Mouse (Mus musculus): ENCODE results near the gene Gm49425.

- TF ChIP-seq RCOR1 (IDR thresholded peaks at IDR 0.05; ENCODE audit: low read depth, low read length) (no peak), RAD21 (IDR thresholded peaks at IDR 0.05; ENCODE audit: low read depth, low read length) (no peak)
These were observed 21.0 kb upstream of the Gm49425 start for GRCm38 (mm10) chr15:101537864-101538579.
